Mouse (Mus musculus): Measurements from ENCODE around the gene Gpr15. TPM values are rescaled to one million over a fixed set of nuclear protein-coding genes. Genes with fewer than 3 reads are reported as not detected.

Gene Gpr15
- polyA plus RNA-seq, 1 experiment from 2014 or later = not detected

DNA sequence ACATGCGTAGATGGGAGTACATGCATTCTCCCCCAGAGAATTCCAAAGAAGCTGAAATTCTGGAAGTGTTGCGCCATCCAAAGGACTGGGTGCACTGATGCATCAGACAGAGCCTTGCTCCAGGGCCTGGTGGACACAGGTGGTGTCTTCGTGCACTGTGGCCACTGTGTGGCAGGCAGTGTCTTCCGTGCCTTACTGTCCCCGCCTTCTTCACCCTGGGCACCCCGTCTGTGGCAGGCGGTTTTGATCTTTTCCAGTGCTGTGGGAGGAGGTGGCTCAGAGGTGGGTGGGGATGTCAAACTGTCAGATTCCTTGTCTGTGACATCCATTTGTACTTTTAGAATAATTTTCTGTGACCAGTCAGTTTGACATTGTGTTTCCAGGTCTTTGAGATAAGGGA is 40.2 kb downstream of the Gpr15 start:
- no peaks in the 10 kb centered on the region for H3K9me3 ChIP-seq (replicated peaks)
- no peak overlapping the region for H3K27ac ChIP-seq
- H3K4me2 ChIP-seq = no peak overlapping the region
- no peaks in the 10 kb centered on the region for H3K4me1 ChIP-seq
- no peak for ATAC-seq (replicated peaks; ENCODE audit: low FRiP score)
- H3K4me3 ChIP-seq (replicated peaks) = no peak overlapping the region
- H3K36me3 ChIP-seq = peaks cover 57% of the 10 kb centered on the region
- H3K9ac ChIP-seq = no peak overlapping the region
- 76% methylated on average over 7 of the region's 7 CpGs for WGBS
- no peaks in the 10 kb centered on the region for H3K27me3 ChIP-seq

DNA sequence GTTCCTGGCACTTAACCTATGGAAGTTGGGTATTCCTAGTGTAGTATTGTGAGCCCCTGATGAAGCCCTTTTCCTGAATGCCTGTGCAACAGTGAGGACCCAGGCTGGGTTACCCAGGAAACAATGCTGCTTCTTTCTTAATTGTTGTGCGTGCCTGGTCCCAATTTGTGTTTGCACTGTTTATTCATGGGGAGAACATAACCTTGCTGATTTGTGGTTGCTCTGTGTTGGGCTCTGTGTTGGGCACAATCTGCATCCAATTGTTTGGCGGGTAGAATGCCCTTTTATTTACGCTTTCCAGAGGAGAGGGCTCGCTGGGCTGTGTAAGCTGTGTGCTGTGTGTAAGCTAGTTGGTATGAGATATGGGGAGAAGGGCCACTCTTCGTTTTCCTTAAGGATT is 41.4 kb downstream of the Gpr15 start:
- Histone ChIP-seq H3K9ac (no peak overlapping the region), H3K27ac (no peak overlapping the region), H3K9me3 (replicated peaks) (no peaks in the 10 kb centered on the region), H3K4me2 (no peak overlapping the region), H3K27me3 (no peaks in the 10 kb centered on the region), H3K4me3 (replicated peaks) (no peak overlapping the region), H3K4me1 (0 out of 2 replicates have a peak, but pooled peaks cover 2% of the 10 kb centered on the region), H3K36me3 (peaks cover 64% of the 10 kb centered on the region)
- 87% methylated on average over 5 of the region's 5 CpGs for WGBS
- ATAC-seq (replicated peaks; ENCODE audit: low FRiP score) = no peak

DNA sequence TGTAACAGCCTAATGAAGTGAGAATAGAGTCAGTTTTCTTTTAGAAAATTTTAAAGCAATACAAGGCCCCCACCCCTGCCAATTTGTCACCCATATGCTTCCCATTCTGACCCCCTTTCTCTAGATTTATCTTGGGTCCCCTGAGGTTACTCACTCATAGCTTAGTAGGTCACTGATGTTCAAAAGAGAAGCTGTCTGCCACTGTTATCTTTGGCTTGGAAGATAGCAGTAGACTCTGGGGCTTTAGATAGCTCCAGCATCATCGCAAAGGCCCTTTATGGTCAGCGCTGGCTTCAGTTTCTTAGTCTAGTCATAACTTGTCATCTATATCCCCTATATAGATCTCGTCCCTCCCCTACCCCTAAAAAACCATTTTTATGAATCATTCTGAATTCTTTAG is 42.2 kb downstream of the Gpr15 start:
- no peak for ATAC-seq (replicated peaks; ENCODE audit: low FRiP score)
- peaks cover 62% of the 10 kb centered on the region for H3K36me3 ChIP-seq
- no peak overlapping the region for H3K9ac ChIP-seq

GRCm38 (mm10) chr16:58676156-58676555 is 42.7 kb downstream of the Gpr15 start:
- Histone ChIP-seq H3K9ac (no peak overlapping the region), H3K4me3 (replicated peaks) (no peak overlapping the region), H3K4me2 (no peak overlapping the region), H3K27ac (no peak overlapping the region), H3K27me3 (no peaks in the 10 kb centered on the region), H3K9me3 (replicated peaks) (no peaks in the 10 kb centered on the region), H3K4me1 (peaks cover 12% of the 10 kb centered on the region; the same call in 1 of the 2 replicates), H3K36me3 (peaks cover 57% of the 10 kb centered on the region)
- no peak for ATAC-seq (replicated peaks; ENCODE audit: low FRiP score)
- WGBS = 80% methylated on average over 7 of the region's 7 CpGs

More for the DNA sequence above, 42.2 kb downstream of the Gpr15 start:
- no peak overlapping the region for H3K27ac ChIP-seq
- H3K4me1 ChIP-seq = peaks cover 7% of the 10 kb centered on the region; the same call in 1 of the 2 replicates
- H3K4me3 ChIP-seq (replicated peaks) = no peak overlapping the region
- WGBS = 83% methylated on average over 3 of the region's 3 CpGs
- H3K4me2 ChIP-seq = no peak overlapping the region
- no peaks in the 10 kb centered on the region for H3K9me3 ChIP-seq (replicated peaks)
- no peaks in the 10 kb centered on the region for H3K27me3 ChIP-seq

DNA sequence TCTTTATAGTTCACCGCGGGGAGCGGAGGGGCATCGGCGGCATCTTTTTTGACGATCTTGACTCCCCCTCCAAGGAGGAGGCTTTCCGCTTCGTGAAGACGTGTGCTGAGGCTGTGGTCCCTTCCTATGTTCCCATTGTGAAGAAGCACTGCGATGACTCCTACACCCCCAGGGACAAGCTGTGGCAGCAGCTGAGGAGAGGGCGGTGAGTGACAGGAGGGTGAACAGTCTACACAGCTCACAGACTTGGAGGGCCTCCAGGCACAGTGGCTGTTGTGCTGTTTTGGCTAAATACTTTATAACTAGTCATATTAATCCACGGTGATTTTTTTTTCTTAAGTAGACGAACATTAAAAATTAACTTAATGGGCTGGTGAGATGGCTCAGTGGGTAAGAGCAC is 43.6 kb downstream of the Gpr15 start:
- Histone ChIP-seq H3K36me3 (peaks cover 50% of the 10 kb centered on the region), H3K9ac (no peak overlapping the region), H3K4me2 (no peak overlapping the region), H3K27ac (no peak overlapping the region), H3K9me3 (replicated peaks) (no peaks in the 10 kb centered on the region), H3K4me1 (peaks cover 13% of the 10 kb centered on the region; the same call in 1 of the 2 replicates), H3K27me3 (no peaks in the 10 kb centered on the region), H3K4me3 (replicated peaks) (no peak overlapping the region)
- 91% methylated on average over 13 of the region's 13 CpGs for WGBS
- ATAC-seq (replicated peaks; ENCODE audit: low FRiP score) = no peak

- peak; percentile 5; the same call in 1 of the 2 replicates for ATAC-seq (replicated peaks; ENCODE audit: low FRiP score)
- H3K9me3 ChIP-seq (replicated peaks) = no peaks in the 10 kb centered on the region
- peaks cover 15% of the 10 kb centered on the region; the same call in 1 of the 2 replicates for H3K4me1 ChIP-seq
- no peaks in the 10 kb centered on the region for H3K27me3 ChIP-seq
- 73% methylated on average over 15 of the region's 15 CpGs for WGBS
- no peak overlapping the region for H3K9ac ChIP-seq
- peaks cover 50% of the 10 kb centered on the region for H3K36me3 ChIP-seq
- H3K4me2 ChIP-seq = no peak overlapping the region
- H3K27ac ChIP-seq = 0 out of 2 replicates have a peak overlapping the region, but pooled peaks have one; percentile 58
- no peak overlapping the region for H3K4me3 ChIP-seq (replicated peaks)
Measured at GRCm38 (mm10) chr16:58673811-58674410, 45.0 kb downstream of the Gpr15 start.

DNA sequence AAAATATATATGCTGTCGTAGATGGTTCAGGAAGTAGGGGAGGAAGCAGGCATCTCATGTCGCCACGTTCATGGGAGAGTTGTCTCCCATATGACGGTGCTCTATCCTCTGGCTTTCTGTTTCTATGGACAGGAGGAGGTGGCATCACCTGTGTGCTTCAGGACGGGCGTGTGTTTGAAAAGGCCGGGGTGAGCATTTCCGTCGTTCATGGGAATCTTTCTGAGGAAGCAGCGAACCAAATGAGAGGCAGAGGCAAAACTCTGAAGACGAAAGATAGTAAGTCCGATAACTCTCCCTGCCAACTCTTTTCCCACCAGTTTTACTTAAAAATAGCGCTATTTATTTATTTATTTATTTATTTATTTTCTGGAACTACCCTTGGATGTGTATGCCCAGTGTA is 46.5 kb downstream of the Gpr15 start:
- Histone ChIP-seq H3K4me3 (replicated peaks) (0 out of 2 replicates have a peak overlapping the region, but pooled peaks have one; percentile 1), H3K9ac (no peak overlapping the region), H3K4me2 (0 out of 2 replicates have a peak overlapping the region, but pooled peaks have one; percentile 12), H3K27ac (no peak overlapping the region), H3K4me1 (peaks cover 15% of the 10 kb centered on the region; the same call in 1 of the 2 replicates), H3K36me3 (peaks cover 38% of the 10 kb centered on the region), H3K27me3 (no peaks in the 10 kb centered on the region), H3K9me3 (replicated peaks) (no peaks in the 10 kb centered on the region)
- WGBS = 93% methylated on average over 13 of the region's 13 CpGs
- ATAC-seq (replicated peaks; ENCODE audit: low FRiP score) = no peak

GRCm38 (mm10) chr16:58671212-58671985 is 47.5 kb downstream of the Gpr15 start:
- no peak for ATAC-seq (replicated peaks; ENCODE audit: low FRiP score)
- 69% methylated on average over 8 of the region's 8 CpGs for WGBS
- peak overlapping the region; percentile 87; the same call in 1 of the 2 replicates for H3K9ac ChIP-seq
- peak overlapping the region; percentile 96 for H3K4me3 ChIP-seq (replicated peaks)
- H3K27me3 ChIP-seq = no peaks in the 10 kb centered on the region
- H3K4me1 ChIP-seq = peaks cover 15% of the 10 kb centered on the region; the same call in 1 of the 2 replicates
- peaks cover 30% of the 10 kb centered on the region for H3K36me3 ChIP-seq
- peak overlapping the region; percentile 84 for H3K4me2 ChIP-seq
- no peak overlapping the region for H3K27ac ChIP-seq
- H3K9me3 ChIP-seq (replicated peaks) = no peaks in the 10 kb centered on the region

- H3K27ac ChIP-seq = peak overlapping the region; percentile 94
- H3K36me3 ChIP-seq = peaks cover 25% of the 10 kb centered on the region
- H3K4me1 ChIP-seq = peaks cover 15% of the 10 kb centered on the region; the same call in 1 of the 2 replicates
- H3K4me2 ChIP-seq = peak overlapping the region; percentile 84
- no peaks in the 10 kb centered on the region for H3K27me3 ChIP-seq
- peak overlapping the region; percentile 87 for H3K9ac ChIP-seq
- peak overlapping the region; percentile 96 for H3K4me3 ChIP-seq (replicated peaks)
- peak; percentile 41 for ATAC-seq (replicated peaks; ENCODE audit: low FRiP score)
- H3K9me3 ChIP-seq (replicated peaks) = no peaks in the 10 kb centered on the region
- WGBS = under 1% methylated on average over 25 of the region's 25 CpGs
Measured at GRCm38 (mm10) chr16:58670643-58671042, 48.2 kb downstream of the Gpr15 start.

DNA sequence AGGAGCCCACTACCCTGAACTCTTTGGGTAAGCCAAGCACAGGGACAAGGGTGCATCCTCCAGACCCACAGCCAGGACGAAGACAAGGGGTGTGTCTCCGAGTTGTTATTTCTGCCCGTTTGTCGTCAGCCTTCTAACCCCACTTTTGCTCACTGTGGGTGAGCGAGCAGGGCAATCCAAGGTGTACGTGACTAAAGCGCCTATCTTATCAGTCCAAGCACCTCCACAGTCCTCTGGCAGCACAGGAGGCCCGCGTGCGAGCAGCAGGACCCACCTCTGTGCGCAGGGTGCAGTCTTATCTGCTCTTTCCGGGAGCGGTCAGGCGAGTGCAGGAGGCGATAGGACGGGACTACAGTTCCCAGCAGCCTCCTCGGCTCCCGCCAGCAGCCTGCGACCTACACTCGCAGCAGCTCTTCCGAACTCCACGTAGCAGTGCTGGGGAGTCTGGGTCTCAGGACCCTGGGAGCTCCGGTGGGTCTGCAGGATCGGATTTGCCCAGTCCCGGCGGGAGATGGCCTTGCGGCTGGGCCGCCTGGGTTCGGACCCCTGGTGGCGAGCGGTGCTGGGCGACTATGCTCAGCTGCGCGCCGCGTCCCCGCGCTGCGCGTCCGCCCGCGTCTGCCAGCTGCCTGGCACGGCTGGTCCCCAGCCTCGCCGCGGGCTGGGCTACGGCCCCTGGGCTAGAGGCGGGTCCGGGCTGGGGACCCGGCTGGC is 48.8 kb downstream of the Gpr15 start, which contains the start of gene Cpox:
TSS of gene Cpox (plus strand) at position 376 of the 714 bp plus-strand sequence.
- under 1% methylated on average over 50 of the region's 51 CpGs for WGBS
- Histone ChIP-seq H3K9ac (peak within 1 kb of the TSS; percentile 87), H3K27me3 (no peaks in the 10 kb centered on the region), H3K4me1 (peaks cover 15% of the 10 kb centered on the region; the same call in 1 of the 2 replicates), H3K36me3 (peaks cover 22% of the 10 kb centered on the region), H3K4me2 (peak within 1 kb of the TSS; percentile 84), H3K27ac (peak within 1 kb of the TSS; percentile 94), H3K4me3 (replicated peaks) (peak within 1 kb of the TSS; percentile 96), H3K9me3 (replicated peaks) (no peaks in the 10 kb centered on the region)
- peak; percentile 98 for ATAC-seq (replicated peaks; ENCODE audit: low FRiP score)

GRCm38 (mm10) chr16:58669264-58669663 is 49.6 kb downstream of the Gpr15 start:
- no peak for ATAC-seq (replicated peaks; ENCODE audit: low FRiP score)
- H3K4me1 ChIP-seq = peaks cover 15% of the 10 kb centered on the region; the same call in 1 of the 2 replicates
- H3K36me3 ChIP-seq = peaks cover 14% of the 10 kb centered on the region
- H3K4me2 ChIP-seq = peak overlapping the region; percentile 84
- no peaks in the 10 kb centered on the region for H3K9me3 ChIP-seq (replicated peaks)
- peak overlapping the region; percentile 96 for H3K4me3 ChIP-seq (replicated peaks)
- no peaks in the 10 kb centered on the region for H3K27me3 ChIP-seq
- H3K9ac ChIP-seq = no peak overlapping the region
- peak overlapping the region; percentile 94; the same call in 1 of the 2 replicates for H3K27ac ChIP-seq
- 54% methylated on average over 5 of the region's 5 CpGs for WGBS
